Mouse (Mus musculus) lung, postnatal 25 days (tissue): ENCODE data around the gene Igfbpl1.

Source experiments
- DNase-seq: peaks from one replicate; pipeline ENCODE4 v3.0.0; 2022; ENCODE audit warnings: low spot score

The Igfbpl1 gene

DNA sequence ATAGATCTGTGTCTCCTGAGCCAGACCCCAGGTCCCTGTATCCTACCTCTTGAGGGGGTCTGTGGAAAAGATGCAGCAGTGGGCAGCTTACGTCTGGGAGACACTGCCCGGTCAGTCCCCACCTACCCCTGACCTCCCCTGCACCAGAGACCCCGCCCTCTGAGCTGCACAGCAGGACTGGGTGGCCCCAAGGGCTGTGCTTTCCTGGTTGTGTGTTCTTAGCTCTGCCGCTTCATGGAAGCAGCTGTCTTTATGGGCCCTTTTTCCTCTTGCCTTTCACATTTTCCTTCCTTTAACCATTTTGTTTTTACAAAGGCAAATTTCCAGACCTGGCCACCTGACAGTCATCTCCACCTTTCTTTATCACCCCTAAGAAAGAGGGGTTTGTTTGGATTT, 56.1 kb downstream of the Igfbpl1 start:
- no peak for DNase-seq

DNA sequence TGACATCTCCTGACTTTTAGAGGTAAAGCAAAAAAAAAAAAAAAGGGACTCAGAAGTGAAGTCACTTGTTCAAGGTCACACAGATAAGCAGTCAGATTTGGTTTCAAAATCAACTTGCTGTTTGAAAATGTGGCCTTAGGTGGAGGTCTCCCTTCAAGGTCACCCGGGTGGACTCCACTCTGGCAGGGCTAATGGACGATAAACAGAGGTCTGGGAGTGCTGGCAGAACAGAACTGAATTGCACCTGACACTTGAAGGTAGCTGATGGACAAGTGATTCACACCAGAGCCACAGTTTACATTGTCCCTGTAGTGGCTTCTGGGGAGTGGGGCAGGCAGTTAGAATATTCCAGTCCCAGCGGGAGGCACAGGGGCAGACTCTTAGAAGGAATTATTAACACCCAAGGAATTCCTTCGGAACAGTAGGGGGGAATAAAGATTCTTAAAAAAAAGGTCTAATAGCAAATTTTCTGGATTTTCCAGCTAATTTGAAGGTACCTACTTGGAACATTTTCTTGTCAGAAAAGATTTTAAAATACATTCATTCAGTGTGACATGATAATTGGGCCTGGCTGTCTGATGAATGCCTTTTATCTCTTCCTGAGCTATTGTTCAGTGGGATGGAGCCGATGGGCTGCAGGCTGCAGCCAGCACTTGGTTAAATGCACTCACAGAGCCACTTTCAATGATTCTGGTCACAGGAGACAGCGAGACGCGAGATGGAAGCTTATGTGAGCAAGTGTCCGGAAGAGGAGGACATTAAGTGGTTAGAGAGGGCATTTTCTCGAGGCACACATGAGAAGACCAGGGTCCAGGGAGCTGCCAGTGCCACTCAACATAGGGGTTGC, 56.7 kb downstream of the Igfbpl1 start:
- no peak for DNase-seq

DNA sequence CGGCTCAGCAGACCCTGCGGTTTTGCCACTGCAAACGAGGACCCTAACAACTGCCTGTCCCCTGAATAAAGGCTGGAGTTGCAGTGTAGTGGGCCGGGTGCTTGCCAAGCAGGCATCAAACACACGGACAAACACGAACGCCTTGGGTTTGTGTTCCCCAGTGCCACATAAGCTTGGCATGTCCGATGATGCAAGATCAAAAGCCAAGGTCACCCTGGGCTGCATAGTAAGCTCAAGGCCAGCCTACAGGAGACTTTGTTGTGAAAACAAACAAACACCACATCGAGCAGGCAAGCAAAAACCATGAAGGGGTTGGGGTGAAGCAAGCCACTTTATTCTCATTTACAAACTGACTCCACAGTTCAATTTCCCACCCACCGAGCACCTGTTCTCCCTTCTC, 57.6 kb downstream of the Igfbpl1 start:
- DNase-seq: no peak

DNA sequence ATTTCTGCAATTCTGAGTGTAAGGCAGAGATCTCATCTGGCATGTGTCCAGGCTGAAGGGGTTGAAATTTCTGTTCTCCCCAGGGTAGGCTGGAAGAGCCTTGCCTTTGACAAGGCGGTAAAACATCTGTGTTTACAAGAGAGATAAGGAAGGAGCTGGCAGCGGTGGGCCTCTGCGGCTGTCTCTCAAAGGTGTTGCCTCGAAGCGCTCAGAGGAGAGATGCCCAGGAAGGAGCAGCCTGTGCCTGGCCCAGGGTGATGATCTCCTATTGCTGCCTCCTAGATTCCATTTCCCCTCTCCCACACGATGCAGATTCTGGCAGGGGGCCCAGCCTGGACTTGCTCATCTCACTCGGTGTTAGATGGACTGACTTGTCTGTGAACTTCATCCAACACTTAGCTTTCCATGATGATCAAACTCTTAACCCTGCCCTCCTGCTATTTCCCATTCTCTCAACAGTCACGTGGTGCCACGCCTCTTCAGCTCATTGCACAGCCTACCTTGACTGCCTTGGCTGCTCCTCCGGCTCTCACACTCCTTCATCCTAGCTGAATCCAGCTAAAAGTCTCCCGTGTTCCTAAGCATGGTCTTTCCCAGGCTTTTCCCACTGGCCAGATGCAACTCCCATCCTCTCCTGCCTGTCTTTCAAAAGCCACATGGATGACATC, 58.7 kb downstream of the Igfbpl1 start:
- peak; percentile 16 for DNase-seq

DNA sequence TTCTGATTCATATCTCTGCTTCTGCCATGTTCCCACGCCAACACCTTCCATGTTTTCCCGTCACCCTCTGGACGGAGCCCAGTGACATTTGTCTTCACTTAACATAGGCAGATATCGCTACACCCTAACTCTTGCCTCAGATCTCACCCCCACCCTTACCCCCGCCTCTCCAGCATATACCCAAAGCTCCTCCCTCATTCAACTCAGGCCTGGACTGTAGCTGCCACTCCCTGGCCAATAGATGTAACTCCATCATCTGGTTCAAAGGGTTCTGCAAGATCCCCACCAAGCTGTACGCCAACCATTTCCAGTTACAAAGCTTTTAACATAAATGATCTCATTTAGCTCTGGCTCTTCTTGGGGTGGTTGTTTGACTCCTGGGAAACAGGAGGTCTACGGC, 59.9 kb downstream of the Igfbpl1 start:
- DNase-seq: no peak

DNA sequence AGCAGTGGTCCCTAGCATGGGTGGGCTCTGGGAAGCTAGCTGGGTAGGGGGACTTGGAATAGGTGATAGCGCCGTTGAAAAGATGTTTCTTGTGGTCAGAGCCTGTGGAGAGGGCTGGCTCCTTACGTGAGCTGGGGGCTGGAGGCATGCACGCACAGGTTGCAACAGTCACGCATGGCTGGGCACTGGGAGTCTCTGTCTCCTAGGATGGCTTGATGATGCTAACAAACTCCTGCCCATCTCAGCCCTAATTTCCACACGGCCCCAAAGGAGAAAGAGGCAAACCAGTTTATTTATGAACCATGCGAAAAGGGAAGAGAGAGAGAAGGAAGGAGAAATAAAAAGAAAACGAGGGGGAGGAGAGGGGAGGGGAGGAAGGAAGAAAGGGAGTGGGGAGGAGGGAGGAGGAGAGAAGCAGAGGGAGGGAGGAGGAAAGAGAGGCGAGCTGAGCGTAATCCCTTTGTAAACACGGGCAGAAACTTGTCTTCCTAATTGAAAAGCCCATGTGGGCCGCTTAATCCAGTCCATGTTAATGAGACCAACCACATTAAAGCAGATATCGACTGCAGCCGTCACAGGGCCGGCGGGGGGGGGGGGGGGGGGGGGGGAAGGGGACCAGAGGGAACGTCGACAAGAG, 61.0 kb downstream of the Igfbpl1 start:
- no peak for DNase-seq

DNA sequence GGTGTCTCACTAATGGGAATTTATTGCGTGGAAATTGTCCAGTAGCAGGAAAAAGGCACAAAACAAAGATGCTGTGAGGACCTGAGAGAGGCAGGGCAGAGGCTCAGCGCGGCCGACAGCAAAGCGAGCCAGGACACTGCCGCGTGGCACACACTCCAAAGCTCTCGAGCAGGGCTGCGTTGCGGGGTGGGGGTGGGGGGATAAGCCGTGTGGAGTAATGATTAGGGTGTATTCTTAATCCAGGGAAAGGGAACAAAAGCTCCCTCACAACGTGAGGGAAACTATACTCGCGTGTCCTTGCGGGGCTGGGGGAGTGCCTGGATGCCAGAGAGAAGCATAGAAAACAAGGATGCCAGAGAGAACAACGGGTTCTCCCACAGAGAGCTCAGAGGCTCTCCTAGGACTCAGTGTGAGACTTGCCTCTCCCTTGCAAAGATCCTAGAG, 61.6 kb downstream of the Igfbpl1 start:
- no peak for DNase-seq

DNA sequence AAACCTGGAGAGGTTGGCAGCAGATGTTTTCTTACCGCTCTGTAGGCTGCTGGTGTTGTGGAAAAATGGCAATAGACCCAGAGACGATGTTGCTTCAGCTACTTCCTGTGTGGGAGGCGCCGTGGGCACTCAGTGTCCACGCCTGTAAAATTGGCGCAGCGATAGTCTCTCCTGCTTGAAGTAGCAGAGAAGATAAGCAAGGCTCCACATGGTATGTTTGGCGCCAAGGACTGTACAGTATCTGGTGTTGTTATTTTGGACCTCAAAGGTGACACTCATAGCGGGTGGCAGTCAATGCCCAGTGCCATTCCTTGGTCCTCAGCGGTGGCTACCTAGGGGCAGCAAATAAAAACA, 62.6 kb downstream of the Igfbpl1 start:
- no peak for DNase-seq

DNA sequence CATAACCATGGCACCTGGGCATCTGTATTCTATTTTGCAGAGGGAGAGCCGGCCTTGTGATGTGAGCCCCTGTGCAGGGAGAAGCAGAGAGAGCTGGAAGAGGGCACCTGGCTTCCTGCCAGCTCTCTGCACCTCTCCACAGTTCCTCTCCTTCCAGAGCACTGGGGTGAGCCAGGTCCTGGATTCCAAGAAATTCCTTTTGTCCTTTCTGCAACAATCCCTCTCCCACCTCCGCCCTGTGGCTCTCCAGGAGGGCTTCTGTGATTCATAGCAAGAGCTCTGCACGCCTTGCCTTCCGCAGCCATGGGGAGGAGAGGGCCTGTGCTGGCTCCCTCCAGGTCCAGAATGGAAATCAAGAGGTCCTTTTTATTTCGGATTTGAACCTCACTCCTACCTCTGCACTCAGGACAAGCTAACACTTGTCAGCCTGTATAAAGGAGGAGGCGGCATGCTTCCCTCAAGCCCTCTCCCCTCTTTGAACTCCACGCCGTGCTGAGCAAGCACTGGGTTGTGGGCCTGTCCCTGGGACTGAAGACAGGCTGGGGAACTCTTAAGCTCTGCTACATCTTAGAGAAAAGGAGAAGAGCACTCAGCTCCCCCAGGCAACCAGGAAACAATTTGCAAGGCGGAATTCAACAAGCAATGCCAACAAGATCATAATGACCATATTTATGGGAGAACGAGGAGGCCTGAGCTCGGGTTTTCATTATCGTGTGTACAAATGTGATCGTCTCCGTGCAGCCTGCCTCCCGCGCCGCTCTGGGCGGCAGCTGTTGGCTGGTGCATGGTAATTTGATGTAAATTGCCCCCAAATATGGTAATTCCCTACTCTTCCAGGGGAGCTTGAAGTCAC, 63.2 kb downstream of the Igfbpl1 start:
- DNase-seq: no peak

DNA sequence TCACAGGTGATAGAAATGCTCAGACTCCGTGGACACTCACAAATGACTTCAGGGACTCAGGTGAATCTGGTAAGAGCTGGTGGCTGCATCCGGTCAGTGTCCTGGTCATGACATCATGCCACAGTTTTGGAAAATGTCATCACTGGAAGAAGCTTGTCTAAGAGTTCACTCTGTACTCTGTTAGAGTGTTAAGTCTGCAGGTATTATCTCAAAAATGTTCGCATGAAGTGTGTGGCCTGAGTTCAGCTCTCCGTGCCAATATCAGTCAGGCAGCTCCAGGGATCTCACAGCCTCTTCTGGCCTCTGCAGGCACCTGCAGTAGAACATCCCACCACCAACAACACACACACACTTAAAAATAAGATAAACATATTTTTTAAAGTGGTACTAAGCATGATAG, 64.1 kb downstream of the Igfbpl1 start:
- DNase-seq: no peak
